Mouse (Mus musculus) erythroblast, embryonic 14.5 days (primary cell): ENCODE measurements around the gene Cdkn2aipnl.

ENCODE experiments used
- GATA1 ChIP-seq: IDR thresholded peaks from 2 replicates; pipeline ENCODE4 v1.6.1; 2012; ENCODE audit warnings: low read length, inconsistent platforms, mixed read lengths
- TAL1 ChIP-seq: IDR thresholded peaks from 3 replicates; pipeline ENCODE4 v1.6.1; 2012; ENCODE audit warnings: low read length, inconsistent platforms, mixed read lengths

DNA sequence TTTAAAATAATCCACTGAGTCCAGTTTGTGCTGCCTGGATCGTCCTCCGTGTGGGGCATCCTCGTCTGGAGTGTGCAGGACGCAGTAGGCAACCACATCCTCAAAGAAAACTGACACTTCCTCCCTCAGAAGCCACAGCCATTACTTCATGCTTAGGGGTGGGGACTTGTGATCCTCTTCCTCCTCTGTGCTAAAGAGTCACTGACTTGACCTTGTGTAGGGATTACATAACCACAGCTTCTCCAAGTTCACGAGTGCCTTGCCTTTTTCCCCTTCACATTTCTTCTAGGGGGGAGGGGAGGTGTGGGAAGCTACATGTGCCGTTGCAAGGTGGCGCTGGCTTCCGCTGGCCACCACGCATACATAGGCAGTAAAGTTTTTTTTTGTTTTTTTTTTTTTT is 35.7 kb upstream of the Cdkn2aipnl start:
- TF ChIP-seq GATA1 (no peak), TAL1 (no peak)
